Mouse (Mus musculus) spleen, postnatal 0 days (tissue): Measurements from ENCODE around the gene 1700067K01Rik. TPM values are rescaled to one million over a fixed set of nuclear protein-coding genes. Genes with fewer than 3 reads are reported as not detected.

Source experiments
- microRNA counts: library from miRNA; unstranded; fragments of <30 nt; microRNA quantifications from one replicate; lab custom pipeline; 2015
- polyA plus RNA-seq: library from polyadenylated mRNA; unstranded; fragments of >200 nt; fragmentation: Nextera tagmentation; extraction: Ambion mirVana; gene quantifications from 2 replicates; pipeline ENCODE4 v1.2.1, GENCODE M21; 2015

1700067K01Rik gene
- polyA plus RNA-seq, result 0.61 and 1.0 TPM in 2 replicates

DNA sequence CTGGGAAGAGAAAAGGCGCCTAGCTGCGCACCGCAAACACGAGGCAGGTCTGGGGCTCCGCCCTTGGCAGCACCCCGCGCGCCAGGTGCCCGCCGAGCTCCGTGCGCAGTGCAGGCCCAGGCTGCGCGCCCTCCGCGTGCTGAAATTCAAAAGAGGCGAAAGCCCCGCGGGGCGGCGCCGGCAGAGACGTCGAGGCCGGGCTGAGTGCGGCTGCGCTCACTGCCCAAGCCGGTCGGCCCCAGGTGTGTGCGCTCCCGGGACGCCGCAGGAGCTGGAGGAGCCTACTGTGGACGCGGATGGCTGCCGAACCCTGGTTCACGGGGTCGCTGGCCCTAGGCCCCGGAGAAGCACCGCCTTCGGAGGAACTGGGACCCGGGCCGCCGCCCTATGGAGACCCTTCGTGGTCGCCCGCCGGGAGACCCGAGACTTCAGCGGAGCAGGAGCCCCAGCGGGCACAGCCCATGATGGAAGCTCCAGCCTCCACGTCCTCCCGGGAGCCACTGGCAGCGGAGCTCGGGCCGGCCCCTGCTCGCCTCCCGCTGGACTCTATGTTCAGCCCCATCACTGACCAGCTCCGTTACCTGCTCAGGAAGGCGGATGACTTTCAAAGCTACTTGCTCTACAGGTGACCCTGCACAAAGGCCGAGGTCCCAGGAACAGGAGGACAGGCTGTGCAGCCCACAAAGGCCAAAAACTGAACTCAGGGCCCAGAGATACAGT is at the start of gene 1700067K01Rik:
Gene 1700067K01Rik (plus strand): TSS at position 222 of the 720 bp plus-strand sequence.

DNA sequence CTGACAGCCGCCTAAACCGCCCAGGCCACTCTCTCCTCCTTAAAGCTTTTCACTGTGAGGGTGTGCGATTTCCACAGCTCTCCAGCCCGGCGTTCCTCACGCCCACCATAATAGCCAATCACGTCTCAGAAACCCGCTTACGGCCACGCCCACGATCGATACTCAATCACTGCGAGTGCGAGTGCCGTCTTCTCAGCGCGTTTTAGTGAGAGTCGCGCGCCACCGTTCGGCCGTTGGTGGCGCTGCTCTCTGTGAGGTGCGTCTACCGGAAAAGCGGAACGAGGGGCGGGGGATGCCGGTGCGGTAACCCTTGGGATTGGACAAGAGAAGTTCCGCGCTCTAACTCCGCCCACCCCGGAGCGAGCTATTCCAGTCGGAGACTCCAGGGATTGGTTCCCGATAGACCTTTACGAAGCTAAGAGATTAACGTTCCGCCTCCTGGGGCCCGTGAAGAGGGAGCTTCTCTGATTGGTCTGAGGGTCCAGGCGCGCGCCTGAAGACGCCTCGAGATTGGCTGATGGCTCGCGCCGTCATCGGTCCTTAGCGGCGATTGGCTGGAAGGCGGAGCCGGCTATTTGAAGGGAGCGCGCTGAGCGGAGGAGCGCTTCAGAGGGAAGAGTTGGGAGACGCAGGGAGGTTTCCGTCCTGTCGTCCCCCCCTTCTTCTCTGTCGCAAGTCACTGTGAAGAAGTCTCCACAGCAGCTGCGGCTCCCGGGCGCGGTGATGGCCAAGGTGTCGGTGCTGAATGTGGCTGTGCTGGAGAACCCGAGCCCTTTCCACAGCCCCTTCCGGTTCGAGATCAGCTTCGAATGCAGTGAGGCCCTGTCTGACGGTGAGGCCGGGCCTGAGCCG is 46.0 kb upstream of the 1700067K01Rik start, which contains the start of the genes Gm10644 and Asf1b:
Gene Gm10644 (minus strand): TSS at position 100 of the 852 bp plus-strand sequence.
Gene Asf1b (plus strand): TSS at position 402 of the 852 bp plus-strand sequence.

DNA sequence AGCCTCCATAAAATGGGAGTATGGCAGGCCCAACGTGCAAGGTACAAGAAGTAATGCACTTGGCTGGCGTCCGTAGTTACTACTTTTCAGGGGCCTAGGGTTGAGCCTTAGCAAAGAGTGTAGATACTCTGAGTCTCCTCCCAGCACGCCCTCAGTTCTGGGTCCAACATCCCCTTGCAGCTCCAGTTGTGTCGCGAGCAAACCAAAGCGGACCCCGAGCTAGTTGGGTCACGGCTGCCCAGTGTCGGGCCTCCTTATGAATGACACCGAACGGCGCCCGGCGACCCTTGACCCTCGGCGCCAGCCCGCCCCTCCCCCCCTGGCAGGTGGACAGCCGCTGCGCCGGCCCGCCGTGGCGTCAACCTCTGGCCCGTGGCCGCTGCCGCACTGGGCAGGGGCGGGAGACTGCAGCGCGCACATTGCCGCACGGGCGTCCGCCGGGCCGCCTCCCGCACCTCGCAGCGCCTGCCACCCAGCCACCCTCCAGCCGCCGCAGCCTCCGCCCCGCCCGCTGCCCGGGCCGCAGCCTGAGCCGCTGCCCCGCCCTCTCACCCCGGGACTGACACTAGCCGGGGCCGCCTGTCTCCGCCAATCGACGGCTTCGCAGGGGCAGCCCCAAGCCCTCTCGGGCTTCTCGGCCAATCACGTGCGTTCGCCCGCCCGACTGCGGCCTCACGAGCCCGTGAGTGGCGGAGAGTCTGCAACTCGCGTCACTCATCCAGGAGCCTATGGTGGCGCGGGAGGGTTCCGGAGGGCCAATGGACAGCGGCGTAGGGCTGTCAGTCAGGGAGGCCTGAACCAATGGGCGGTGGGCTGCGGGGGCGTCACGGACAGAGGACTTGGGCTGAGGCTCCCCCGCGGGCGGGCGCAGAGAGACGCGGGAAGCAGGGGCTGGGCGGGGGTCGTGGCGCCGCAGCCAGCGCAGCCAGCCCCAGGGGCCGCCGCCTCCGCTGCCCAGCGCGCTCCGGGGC is 28.9 kb upstream of the 1700067K01Rik start, which contains the start of gene Prkaca:
Gene Prkaca (plus strand): TSS at position 844 of the 971 bp plus-strand sequence.

DNA sequence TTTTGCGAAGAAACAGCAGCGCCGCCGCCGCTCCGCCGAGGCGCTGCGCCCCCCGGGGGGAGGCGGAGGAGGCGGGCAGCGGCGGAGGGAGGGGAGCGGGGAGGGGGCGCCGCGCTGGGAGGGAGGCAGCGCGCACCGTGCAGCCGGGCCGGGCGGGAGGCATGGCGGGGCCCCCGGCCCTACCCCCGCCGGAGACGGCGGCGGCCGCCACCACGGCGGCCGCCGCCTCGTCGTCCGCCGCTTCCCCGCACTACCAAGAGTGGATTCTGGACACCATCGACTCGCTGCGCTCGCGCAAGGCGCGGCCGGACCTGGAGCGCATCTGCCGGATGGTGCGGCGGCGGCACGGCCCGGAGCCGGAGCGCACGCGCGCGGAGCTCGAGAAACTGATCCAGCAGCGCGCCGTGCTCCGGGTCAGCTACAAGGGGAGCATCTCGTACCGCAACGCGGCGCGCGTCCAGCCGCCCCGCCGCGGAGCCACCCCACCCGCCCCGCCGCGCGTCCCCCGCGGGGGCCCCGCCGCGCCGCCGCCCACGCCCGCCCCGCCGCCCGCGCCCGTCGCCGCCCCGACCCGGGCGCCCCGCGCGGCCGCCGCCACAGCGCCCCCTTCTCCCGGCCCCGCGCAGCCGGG is 3.7 kb upstream of the 1700067K01Rik start, which contains the start of gene Samd1:
Gene Samd1 (plus strand): TSS at position 162 of the 631 bp plus-strand sequence.

DNA sequence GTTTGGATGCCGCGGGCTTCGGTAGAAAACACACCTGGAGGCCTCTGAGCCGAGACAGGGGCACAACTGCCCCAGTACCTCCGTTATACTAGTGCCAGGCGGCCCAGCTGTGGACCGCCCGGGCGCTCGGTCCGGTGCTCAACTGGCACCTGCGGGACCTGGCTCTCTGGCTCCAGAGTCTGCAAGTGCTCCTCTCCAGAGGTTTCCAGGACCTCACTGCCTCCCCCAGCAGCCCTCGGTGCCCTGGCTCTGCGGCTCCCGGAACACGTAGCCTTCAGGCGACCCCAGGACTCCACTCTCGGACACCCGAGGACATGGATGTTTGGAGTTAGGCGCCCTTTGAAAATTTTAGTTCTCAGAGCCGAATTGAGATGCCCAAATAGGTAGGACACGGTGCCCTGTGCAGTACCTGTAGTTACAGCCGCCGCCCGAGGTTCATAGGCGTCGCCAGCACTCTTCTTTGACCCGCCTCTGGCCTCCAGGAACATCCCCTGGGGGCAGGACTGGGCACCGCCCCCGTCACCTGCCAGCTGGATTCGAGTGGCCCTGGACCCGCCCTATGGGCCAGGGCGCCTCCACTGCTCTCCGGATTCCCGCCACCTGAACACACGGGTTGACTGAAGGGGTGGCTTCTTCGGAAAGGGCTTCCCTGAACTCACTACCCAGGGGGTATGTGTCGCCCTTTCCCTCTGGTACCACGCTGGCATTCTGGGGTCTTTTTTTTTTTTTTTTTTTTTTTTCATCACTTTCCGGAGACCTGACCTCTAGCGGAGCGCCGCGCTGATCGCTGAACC is 10.6 kb downstream of the 1700067K01Rik start, which contains the start of gene 2210011C24Rik:
Gene 2210011C24Rik (minus strand): TSS at position 467 of the 794 bp plus-strand sequence.

DNA sequence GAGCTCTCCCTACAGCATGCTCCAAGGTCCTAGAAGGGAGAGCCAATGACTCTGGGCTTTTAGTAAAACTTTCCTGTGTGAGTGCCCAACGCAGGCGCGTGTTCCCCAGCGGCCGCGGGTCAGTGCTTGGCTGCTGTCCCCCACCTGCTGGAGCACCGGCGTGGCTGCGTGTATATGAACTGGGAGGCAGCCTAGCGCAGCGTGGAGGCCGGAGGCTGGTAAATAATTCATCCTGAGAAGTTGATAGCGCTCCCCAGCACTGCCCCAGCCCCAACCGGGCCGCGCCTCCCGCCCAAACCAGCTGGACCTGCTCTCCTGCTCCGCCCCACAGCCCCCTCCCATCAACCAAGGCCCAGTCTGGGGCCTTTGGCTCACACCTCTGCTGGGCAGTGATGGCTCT is 19.8 kb downstream of the 1700067K01Rik start, which contains the start of gene Palm3:
Gene Palm3 (plus strand): TSS at position 376 of the 400 bp plus-strand sequence.

DNA sequence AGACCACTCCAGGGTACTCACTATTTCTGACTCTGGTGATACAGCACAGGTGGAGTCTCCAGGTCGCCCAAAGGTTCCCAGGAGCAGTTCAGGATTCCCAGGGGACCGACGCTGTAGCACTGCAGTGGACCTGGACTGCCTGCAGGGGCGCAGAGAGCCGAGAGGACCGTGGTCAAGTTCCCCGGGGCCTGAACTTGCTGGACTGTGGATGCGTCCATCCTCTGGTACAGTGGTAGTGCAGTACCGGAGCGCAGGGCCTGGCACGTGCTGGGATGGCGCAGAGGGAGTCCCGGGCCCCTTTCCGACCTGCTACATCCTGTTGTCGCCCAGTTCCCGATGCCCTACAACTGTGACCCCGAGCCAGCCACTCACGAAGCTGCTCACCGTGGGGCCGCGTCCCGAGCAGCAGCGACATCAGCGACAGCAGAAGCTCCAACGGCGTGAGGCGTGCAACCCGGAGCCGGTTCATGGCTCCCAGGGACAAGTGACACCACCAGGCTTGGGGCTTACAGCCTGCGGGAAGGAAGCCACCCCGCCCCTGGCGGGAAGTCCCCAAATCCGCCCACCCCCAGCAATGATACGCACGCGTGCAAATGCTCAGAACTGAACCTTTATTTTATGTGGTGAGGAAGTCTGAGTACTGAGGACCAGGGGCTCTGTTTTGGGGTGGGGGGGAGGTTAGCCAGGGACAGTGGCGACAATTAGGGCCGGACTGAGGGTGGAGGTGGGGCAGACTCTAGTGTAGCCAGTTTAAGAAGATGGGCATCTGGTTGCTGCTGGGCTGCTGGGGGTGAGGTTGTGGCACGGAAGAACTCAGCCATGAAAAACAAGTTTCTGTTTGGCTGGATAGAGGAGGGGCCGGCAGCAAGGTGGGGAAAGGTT is 41.0 kb downstream of the 1700067K01Rik start, which contains the start of gene Il27ra:
Gene Il27ra (minus strand): TSS at position 524 of the 882 bp plus-strand sequence.

DNA sequence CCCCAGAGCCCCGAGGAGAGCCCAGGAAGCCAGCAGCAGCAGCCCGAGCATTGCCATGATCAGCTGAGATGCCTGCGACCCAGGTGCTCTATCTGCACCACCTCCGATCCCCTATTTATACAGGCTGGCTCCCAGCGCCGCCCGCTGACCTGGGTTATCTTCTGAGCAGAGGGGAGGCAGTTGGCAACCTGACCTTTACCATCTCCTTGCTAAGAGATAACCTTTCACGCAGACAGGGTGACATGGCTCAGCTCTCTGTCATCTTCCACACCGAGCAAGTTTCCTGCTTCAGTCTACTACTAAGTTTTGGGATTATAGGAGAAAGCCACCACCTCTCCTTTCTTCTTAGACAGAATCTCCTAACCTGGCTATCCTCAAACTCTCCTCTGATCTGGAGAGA is 43.6 kb downstream of the 1700067K01Rik start, which contains the start of gene Rln3:
Gene Rln3 (minus strand): TSS at position 101 of the 400 bp plus-strand sequence.

MicroRNAs encoded within 50 kb of the gene (microRNA counts, 519-probe panel; counts per million panel counts)
- microRNA mmu-miR-1199 (lab: Ali Mortazavi, UCI), result 88.3 counts per million

Other genes with a start within 250 kb of the 1700067K01Rik start
- 4.6 and 7.3 TPM in 2 replicates for gene Adgrl1, start 101.4 kb upstream of the 1700067K01Rik start, polyA plus RNA-seq
- gene Gm10644, start 46.3 kb upstream of the 1700067K01Rik start, polyA plus RNA-seq, result 0.10 TPM in 1 of 2 replicates, not detected in the other
- 114 and 127 TPM in 2 replicates for gene Asf1b, start 46.0 kb upstream of the 1700067K01Rik start, polyA plus RNA-seq
- 37.9 and 38.8 TPM in 2 replicates for gene Prkaca, start 28.5 kb upstream of the 1700067K01Rik start, polyA plus RNA-seq
- 11.6 and 14.0 TPM in 2 replicates for gene Samd1, start 3.8 kb upstream of the 1700067K01Rik start, polyA plus RNA-seq
- 0.26 and 0.28 TPM in 2 replicates for gene 2210011C24Rik, start 10.7 kb downstream of the 1700067K01Rik start, polyA plus RNA-seq
- gene Palm3, start 20.0 kb downstream of the 1700067K01Rik start, polyA plus RNA-seq, result 1.0 and 1.1 TPM in 2 replicates
- 1.5 and 1.7 TPM in 2 replicates for gene Il27ra, start 41.1 kb downstream of the 1700067K01Rik start, polyA plus RNA-seq
- gene Rln3, start 43.5 kb downstream of the 1700067K01Rik start, polyA plus RNA-seq, result 0.22 TPM in 1 of 2 replicates, not detected in the other
- 0.52 and 0.81 TPM in 2 replicates for gene Gm10643, start 63.6 kb downstream of the 1700067K01Rik start, polyA plus RNA-seq
- gene Rfx1, start 65.3 kb downstream of the 1700067K01Rik start, polyA plus RNA-seq, result 3.6 and 3.9 TPM in 2 replicates
- 6.1 and 7.5 TPM in 2 replicates for gene Dcaf15, start 103.3 kb downstream of the 1700067K01Rik start, polyA plus RNA-seq
- 0.19 and 0.32 TPM in 2 replicates for gene Podnl1, start 124.5 kb downstream of the 1700067K01Rik start, polyA plus RNA-seq
- gene Cc2d1a, start 146.4 kb downstream of the 1700067K01Rik start, polyA plus RNA-seq, result 5.9 and 7.0 TPM in 2 replicates
- 0.29 and 0.30 TPM in 2 replicates for gene 4930432K21Rik, start 146.5 kb downstream of the 1700067K01Rik start, polyA plus RNA-seq
- gene Nanos3, start 183.7 kb downstream of the 1700067K01Rik start, polyA plus RNA-seq, result 1.4 and 2.8 TPM in 2 replicates
- gene Zswim4, start 235.6 kb downstream of the 1700067K01Rik start, polyA plus RNA-seq, result 2.5 and 3.1 TPM in 2 replicates
- gene D8Ertd738e, start 248.2 kb downstream of the 1700067K01Rik start, polyA plus RNA-seq, result 260 and 268 TPM in 2 replicates